Mouse (Mus musculus) forebrain, embryonic 15.5 days (tissue): ENCODE measurements around the gene Phlpp1. TPM values are rescaled to one million over a fixed set of nuclear protein-coding genes. Genes with fewer than 3 reads are reported as not detected.
A peak's percentile ranks its signal among the peaks of the same experiment; 100 is the strongest.

Experiments
- ATAC-seq: fragments of 200-750 bp; cut with Nextera tagmentation; replicated peaks from 2 replicates; pipeline ENCODE4 v1.8.0; 2017; ENCODE audit warnings: mild to moderate bottlenecking, moderate TSS enrichment, moderate library complexity
- H3K27ac ChIP-seq: fragments of 300-500 bp; sonication (generic); replicated peaks from 2 replicates; pipeline ENCODE4 v1.5.1; 2015; ENCODE audit warnings: mild to moderate bottlenecking, inconsistent platforms
- H3K27me3 ChIP-seq: fragments of 300-500 bp; sonication (generic); 2 replicates; pipeline ENCODE4 v1.6.1; 2015; ENCODE audit warnings: inconsistent platforms
- H3K36me3 ChIP-seq: fragments of 300-500 bp; sonication (generic); 2 replicates; pipeline ENCODE4 v1.6.1; 2015; ENCODE audit warnings: mild to moderate bottlenecking, inconsistent platforms
- H3K4me1 ChIP-seq: fragments of 300-500 bp; sonication (generic); 2 replicates; pipeline ENCODE4 v1.6.1; 2015; ENCODE audit warnings: inconsistent platforms
- H3K4me2 ChIP-seq: fragments of 300-500 bp; sonication (generic); replicated peaks from 2 replicates; pipeline ENCODE4 v1.6.1; 2015; ENCODE audit warnings: mild to moderate bottlenecking, inconsistent platforms
- H3K4me3 ChIP-seq: fragments of 300-500 bp; sonication (generic); 2 replicates; pipeline ENCODE4 v1.5.1; 2015; ENCODE audit warnings: mild to moderate bottlenecking, inconsistent platforms
- H3K9ac ChIP-seq: fragments of 300-500 bp; sonication (generic); replicated peaks from 2 replicates; pipeline ENCODE4 v1.6.1; 2015; ENCODE audit warnings: mild to moderate bottlenecking, inconsistent platforms
- H3K9me3 ChIP-seq: fragments of 300-500 bp; sonication (generic); 2 replicates; pipeline ENCODE4 v1.6.1; 2016; ENCODE audit warnings: inconsistent platforms
- WGBS: fragments of 180-500 bp; shearing (Covaris S2); methylation state at CpG from one replicate; pipeline ENCODE4 v1.1.7; 2015; ENCODE audit warnings: mixed read lengths; 5-methylcytosine and 5-hydroxymethylcytosine counted together
- polyA plus RNA-seq: library from polyadenylated mRNA; unstranded; fragments of >200 nt; fragmentation: Nextera tagmentation; extraction: Ambion mirVana; gene quantifications from 2 replicates; pipeline ENCODE4 v1.2.1, GENCODE M21; 2015

The Phlpp1 gene
- polyA plus RNA-seq, 1 experiment from 2014 or later, result 8.2 TPM

DNA sequence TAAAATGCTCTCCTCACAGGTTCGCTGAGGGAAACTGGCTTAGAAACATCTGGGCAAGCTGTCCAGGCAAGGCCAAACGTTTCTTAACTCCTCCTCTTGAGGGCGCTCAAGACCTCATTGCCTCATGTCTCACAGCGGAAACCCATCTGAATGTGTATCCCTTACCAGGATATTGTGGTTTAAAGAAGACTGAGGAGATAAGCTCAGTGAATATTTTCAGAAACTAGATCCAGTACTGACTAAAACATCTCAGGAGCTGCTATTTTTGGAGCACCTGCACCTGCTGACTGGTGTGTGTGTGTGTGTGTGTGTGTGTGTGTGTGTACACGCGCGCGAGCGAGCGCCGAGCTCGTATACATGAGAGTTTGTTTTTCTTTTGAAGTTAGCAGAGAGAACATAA, 19.7 kb upstream of the Phlpp1 start:
- H3K9me3 ChIP-seq, result no peaks in the 10 kb centered on the region
- no peak overlapping the region for H3K4me2 ChIP-seq
- no peak overlapping the region for H3K4me3 ChIP-seq
- H3K36me3 ChIP-seq, result no peaks in the 10 kb centered on the region
- 85% methylated on average over 12 of the region's 12 CpGs for WGBS
- no peak overlapping the region for H3K9ac ChIP-seq
- H3K27ac ChIP-seq, result no peak overlapping the region
- H3K27me3 ChIP-seq, result no peaks in the 10 kb centered on the region
- no peak for ATAC-seq
- H3K4me1 ChIP-seq, result peaks cover 9% of the 10 kb centered on the region; the same call in 1 of the 2 replicates

DNA sequence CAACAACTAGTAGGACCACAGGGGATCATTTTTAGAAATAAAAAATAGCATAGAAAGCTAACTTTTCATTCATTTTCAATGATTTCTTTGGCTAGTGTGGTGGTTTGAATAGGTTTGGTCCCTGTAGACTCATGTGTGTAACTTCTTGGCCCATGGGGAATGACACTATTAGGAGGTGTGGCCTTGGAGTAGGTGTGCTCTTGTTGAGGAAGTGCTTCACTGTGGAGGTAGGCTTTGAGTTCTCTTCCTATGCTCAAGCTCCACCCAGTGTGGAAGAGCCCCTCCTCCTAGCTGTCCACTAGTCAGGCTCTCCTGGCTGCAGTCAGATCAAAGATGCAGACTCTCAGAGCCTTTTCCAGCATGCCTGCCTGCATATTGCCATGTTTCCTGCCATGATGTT, 18.8 kb upstream of the Phlpp1 start:
- no peak overlapping the region for H3K27ac ChIP-seq
- H3K27me3 ChIP-seq, result no peaks in the 10 kb centered on the region
- peaks cover 9% of the 10 kb centered on the region; the same call in 1 of the 2 replicates for H3K4me1 ChIP-seq
- H3K9ac ChIP-seq, result no peak overlapping the region
- no peak for ATAC-seq
- H3K36me3 ChIP-seq, result no peaks in the 10 kb centered on the region
- H3K4me3 ChIP-seq, result no peak overlapping the region
- no peaks in the 10 kb centered on the region for H3K9me3 ChIP-seq
- no peak overlapping the region for H3K4me2 ChIP-seq

DNA sequence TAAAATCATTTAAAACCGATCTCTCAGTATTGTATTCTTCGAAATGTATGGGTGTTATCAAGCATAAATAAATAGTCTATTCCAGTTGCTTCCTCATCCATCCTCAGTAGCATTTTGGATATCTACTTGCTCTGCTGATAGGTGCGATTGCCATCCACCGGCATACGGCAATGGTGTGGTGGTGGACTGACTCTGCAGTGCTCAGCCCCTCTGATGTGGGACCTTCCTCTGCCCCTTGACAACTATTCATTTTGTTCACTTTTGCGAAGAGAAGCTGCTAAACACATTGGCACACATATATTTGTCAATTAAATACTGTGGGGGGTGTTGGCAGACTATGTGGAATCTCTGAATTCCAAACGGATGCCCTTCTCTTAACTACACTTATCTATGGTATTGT, 17.0 kb upstream of the Phlpp1 start:
- Histone ChIP-seq H3K4me1 (peaks cover 5% of the 10 kb centered on the region; the same call in 1 of the 2 replicates), H3K9ac (no peak overlapping the region), H3K27ac (no peak overlapping the region), H3K27me3 (no peaks in the 10 kb centered on the region), H3K4me3 (no peak overlapping the region), H3K36me3 (no peaks in the 10 kb centered on the region), H3K9me3 (no peaks in the 10 kb centered on the region), H3K4me2 (no peak overlapping the region)
- peak; percentile 9; the same call in 1 of the 2 replicates for ATAC-seq
- WGBS, result 71% methylated on average over 7 of the region's 7 CpGs

DNA sequence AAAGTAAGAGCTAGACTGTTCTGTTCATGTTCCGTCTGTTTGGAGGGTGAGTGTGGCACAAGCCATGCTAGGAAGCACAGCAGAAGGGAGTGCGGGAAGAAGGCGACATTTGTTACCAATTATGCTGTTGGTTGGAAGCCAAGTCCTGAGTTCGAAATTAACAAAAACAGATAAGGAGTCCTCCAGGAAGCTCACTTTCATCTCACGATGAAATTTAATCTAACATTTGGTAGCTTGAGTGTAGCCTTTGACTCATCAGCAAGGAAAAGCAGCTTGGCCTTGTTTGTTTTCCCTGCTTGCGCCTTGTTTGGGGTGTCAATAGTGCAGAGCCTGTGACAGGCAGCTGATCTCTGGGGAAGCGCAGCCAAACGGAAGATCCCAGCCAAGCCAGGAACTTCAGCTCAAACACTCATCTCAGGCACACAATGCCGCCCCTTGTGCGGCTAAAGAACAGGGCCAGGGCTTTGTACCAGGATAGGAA, 16.4 kb upstream of the Phlpp1 start:
- Histone ChIP-seq H3K27ac (no peak overlapping the region), H3K9ac (no peak overlapping the region), H3K4me2 (no peak overlapping the region), H3K36me3 (no peaks in the 10 kb centered on the region), H3K4me1 (peaks cover 5% of the 10 kb centered on the region; the same call in 1 of the 2 replicates), H3K4me3 (no peak overlapping the region), H3K9me3 (no peaks in the 10 kb centered on the region), H3K27me3 (no peaks in the 10 kb centered on the region)
- 40% methylated on average over 10 of the region's 10 CpGs for WGBS
- peak; percentile 72 for ATAC-seq

DNA sequence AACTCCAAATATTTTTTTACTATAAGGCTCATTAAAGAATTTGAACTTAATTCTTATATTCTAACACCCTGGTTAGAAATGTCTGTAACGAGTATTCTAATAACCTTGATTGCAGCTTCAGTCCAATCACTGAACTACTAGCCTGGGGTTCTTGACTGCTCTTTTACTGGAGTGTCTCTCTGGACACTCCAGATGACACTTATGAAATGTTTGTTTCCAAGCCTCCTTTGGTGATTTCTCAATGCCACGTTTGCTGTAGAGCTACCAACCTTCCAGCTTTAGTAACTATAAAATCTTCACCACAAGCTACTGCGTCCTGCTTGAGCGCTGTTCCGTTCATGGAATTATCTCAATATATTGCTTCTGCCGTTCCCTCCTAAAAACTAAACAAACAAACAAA, 15.8 kb upstream of the Phlpp1 start:
- WGBS, result 77% methylated on average over 6 of the region's 6 CpGs
- no peaks in the 10 kb centered on the region for H3K9me3 ChIP-seq
- peaks cover 5% of the 10 kb centered on the region; the same call in 1 of the 2 replicates for H3K4me1 ChIP-seq
- H3K27me3 ChIP-seq, result no peaks in the 10 kb centered on the region
- no peak overlapping the region for H3K27ac ChIP-seq
- no peak overlapping the region for H3K9ac ChIP-seq
- H3K36me3 ChIP-seq, result no peaks in the 10 kb centered on the region
- no peak for ATAC-seq
- no peak overlapping the region for H3K4me3 ChIP-seq
- H3K4me2 ChIP-seq, result no peak overlapping the region

DNA sequence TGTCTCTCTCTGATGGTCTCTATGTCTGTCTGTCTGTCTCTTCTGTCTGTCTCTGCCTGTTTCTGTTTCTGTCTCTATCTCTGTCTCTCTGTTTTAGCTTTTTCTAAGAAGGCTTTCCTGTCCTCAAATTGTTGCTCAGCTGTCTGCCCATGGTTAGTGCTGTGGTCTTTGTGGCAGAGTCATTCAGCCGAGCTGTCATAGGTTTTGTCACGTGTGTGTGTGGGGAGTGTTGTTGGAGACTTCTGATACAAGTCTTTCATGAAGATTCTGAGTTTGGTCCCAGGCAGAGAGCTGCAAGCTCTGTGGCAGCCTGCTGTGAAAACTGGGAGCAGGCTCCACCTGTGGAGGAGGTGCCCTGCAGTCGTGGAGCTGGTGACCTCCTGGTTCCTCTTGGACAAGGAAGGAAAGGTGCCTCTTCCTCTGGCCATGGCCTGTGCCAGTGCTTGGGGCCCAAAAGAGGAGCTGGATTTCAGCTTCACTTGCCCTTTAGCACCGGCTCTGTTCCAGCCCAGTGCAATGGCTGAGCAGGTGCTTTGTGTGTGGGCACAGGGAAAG, 13.5 kb upstream of the Phlpp1 start:
- Histone ChIP-seq H3K27me3 (no peaks in the 10 kb centered on the region), H3K36me3 (no peaks in the 10 kb centered on the region), H3K9ac (no peak overlapping the region), H3K4me1 (peaks cover 5% of the 10 kb centered on the region; the same call in 1 of the 2 replicates), H3K4me3 (no peak overlapping the region), H3K27ac (no peak overlapping the region), H3K4me2 (no peak overlapping the region), H3K9me3 (no peaks in the 10 kb centered on the region)
- no peak for ATAC-seq
- WGBS, result 63% methylated on average over 4 of the region's 4 CpGs

DNA sequence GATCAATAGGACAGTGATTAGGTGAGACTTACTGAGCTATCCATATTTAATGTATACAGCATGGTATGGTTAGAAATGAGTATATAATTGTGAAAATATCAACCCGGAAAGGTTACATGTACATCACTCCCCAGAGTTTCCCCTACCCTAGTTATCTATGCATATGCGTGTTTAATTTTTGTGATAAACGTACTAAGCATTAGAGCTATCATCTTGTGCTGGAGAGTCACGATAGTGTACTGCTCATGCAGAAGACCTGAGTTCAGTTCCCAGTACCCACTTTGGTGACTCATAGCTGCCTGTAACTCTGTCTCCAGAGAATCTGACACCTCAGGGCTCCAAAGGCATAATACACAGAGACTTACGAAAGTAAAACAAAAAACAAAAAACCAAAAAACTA, 11.9 kb upstream of the Phlpp1 start:
- no peak for ATAC-seq
- 97% methylated on average over 5 of the region's 5 CpGs for WGBS
- Histone ChIP-seq H3K36me3 (no peaks in the 10 kb centered on the region), H3K4me3 (no peak overlapping the region), H3K4me2 (no peak overlapping the region), H3K27ac (no peak overlapping the region), H3K9ac (no peak overlapping the region), H3K27me3 (no peaks in the 10 kb centered on the region), H3K9me3 (no peaks in the 10 kb centered on the region), H3K4me1 (peaks cover 5% of the 10 kb centered on the region; the same call in 1 of the 2 replicates)

DNA sequence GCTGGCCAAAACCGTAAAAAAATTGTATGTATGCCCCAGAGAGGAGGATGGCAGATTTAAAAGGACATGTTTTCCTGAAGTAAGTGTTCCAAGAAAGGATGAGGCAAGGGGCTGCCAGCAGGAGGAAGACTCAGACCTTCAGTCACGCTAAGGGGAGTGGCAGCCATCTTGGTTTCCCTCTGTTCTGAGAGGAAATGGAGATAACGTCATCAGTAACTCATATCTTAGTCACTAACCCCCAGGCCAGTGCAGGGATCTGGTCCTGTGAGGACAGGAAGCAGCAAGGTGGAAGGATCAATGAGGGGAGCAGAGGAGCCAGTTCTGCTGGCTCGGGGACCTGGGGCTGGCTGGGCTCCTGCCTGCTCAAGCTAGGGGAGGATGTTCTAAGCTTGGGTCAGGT, 10.6 kb upstream of the Phlpp1 start:
- no peaks in the 10 kb centered on the region for H3K9me3 ChIP-seq
- ATAC-seq, result no peak

DNA sequence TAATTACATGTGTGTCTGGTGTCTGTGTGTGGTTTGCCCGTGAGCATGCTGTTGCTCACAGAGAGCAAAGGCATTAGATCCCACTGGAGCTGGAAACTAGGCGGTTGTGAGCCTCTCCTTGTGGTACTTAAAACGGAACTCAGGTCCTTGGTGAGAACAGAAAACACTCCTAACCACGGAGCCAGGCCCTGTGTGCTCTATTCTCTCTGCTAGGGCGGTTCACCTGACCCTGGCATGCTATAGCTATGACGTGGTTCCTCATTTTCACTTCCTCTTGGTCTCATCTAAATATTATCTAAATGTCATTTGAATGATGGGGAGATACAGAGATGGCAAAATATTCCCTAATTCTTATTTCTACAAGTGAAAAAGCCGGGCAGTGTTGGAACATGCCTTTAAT, 9.0 kb upstream of the Phlpp1 start:
- Histone ChIP-seq H3K9ac (no peak overlapping the region), H3K4me3 (no peak overlapping the region), H3K27ac (no peak overlapping the region), H3K36me3 (no peaks in the 10 kb centered on the region), H3K4me1 (no peaks in the 10 kb centered on the region), H3K4me2 (no peak overlapping the region), H3K27me3 (no peaks in the 10 kb centered on the region), H3K9me3 (no peaks in the 10 kb centered on the region)
- no peak for ATAC-seq
- 86% methylated on average over 7 of the region's 7 CpGs for WGBS

More for the DNA sequence above, 10.6 kb upstream of the Phlpp1 start:
- 87% methylated on average over 4 of the region's 4 CpGs for WGBS
- Histone ChIP-seq H3K4me1 (no peaks in the 10 kb centered on the region), H3K27me3 (no peaks in the 10 kb centered on the region), H3K27ac (no peak overlapping the region), H3K36me3 (no peaks in the 10 kb centered on the region), H3K4me2 (no peak overlapping the region), H3K4me3 (no peak overlapping the region), H3K9ac (no peak overlapping the region)

DNA sequence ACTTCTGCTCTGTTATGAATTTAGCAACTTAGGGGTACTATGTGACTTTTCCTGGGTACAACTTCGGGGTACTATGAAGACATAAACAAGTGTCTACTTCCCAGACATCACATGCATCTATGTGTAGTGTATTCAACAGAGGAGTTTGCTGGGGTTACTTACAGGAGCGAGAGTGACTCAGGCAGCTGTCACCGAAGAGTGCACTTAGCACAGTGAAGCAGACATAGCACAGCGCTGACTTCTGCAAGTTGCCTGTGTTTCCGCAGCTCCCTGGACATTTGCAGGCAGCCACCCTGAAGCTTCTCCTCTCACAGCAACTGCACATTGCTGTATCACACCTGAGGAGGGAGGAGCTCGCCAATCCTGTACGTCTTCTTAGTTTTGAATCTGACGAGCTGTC, 8.2 kb upstream of the Phlpp1 start:
- Histone ChIP-seq H3K9ac (no peak overlapping the region), H3K9me3 (no peaks in the 10 kb centered on the region), H3K36me3 (no peaks in the 10 kb centered on the region), H3K27me3 (no peaks in the 10 kb centered on the region), H3K4me3 (no peak overlapping the region), H3K27ac (no peak overlapping the region), H3K4me1 (peaks cover 4% of the 10 kb centered on the region; the same call in 1 of the 2 replicates), H3K4me2 (no peak overlapping the region)
- WGBS, result 91% methylated on average over 8 of the region's 8 CpGs
- no peak for ATAC-seq

DNA sequence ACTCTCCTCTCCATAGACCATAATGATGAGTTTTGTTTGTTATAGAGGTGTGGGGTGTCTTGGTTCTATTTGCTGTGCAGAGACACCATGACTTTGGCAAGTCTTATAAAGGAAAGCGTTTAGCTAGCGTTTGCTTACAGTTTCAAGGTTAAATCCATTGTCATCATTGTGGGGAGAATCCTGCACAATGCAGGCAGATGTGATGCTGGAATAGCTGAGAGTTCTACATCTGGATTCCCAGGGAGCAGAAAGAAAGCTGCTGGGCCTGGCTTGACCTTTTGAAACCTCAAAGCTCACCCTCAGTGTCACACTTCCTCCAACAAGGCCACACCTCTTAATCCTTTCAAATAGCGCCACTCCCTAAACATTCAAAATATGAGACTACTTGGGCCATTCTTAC, 7.4 kb upstream of the Phlpp1 start:
- Histone ChIP-seq H3K36me3 (no peaks in the 10 kb centered on the region), H3K9ac (no peak overlapping the region), H3K9me3 (no peaks in the 10 kb centered on the region), H3K27ac (no peak overlapping the region), H3K27me3 (no peaks in the 10 kb centered on the region), H3K4me3 (no peak overlapping the region), H3K4me1 (peaks cover 4% of the 10 kb centered on the region; the same call in 1 of the 2 replicates), H3K4me2 (no peak overlapping the region)
- WGBS, result 90% methylated on average over 3 of the region's 3 CpGs
- no peak for ATAC-seq

DNA sequence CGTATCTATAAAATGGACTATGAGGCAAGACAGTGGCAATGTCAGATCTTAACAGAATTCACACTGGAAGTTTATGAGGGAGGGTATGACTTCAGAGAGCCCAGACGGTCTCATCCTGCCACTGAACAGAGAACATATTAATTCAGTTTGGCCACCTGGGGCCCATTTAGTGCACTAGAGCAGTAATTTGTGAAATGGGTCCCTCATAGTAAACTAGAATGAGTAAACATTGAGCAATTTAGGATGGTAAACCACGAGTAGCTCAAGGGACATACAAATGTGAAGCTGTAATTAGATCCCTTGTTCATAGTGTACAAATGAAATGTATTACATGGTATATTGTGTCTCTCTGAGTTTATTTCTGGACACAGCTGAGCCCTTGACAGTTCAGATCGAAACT, 3.6 kb upstream of the Phlpp1 start:
- Histone ChIP-seq H3K36me3 (no peaks in the 10 kb centered on the region), H3K9me3 (no peaks in the 10 kb centered on the region)
- 42% methylated on average over 4 of the region's 4 CpGs for WGBS

DNA sequence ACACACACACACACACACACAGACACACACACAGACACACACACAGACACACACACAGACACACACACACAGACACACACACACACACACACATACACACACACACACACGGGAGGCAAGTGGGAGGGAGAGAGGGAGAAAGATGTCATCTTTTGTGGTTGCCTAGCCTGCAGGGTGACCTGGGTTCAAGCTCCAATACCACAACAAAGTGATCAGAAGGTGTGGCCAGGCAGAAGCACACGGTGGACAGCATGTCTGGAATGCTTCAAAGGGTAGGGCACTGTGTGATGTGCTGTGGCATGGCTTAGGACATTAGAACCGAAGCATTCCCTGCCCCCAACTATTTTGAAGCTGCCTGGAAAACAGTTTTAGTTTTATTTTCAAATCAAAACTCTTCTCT, 2.8 kb upstream of the Phlpp1 start:
- no peak overlapping the region for H3K4me2 ChIP-seq
- no peak for ATAC-seq
- no peaks in the 10 kb centered on the region for H3K27me3 ChIP-seq
- no peaks in the 10 kb centered on the region for H3K9me3 ChIP-seq
- no peak overlapping the region for H3K4me3 ChIP-seq
- H3K27ac ChIP-seq, result no peak overlapping the region
- 54% methylated on average over 3 of the region's 3 CpGs for WGBS
- H3K9ac ChIP-seq, result no peak overlapping the region
- peaks cover 15% of the 10 kb centered on the region for H3K4me1 ChIP-seq
- no peaks in the 10 kb centered on the region for H3K36me3 ChIP-seq

More for the DNA sequence above, 3.6 kb upstream of the Phlpp1 start:
- no peak for ATAC-seq
- Histone ChIP-seq H3K4me3 (no peak overlapping the region), H3K27ac (no peak overlapping the region), H3K27me3 (no peaks in the 10 kb centered on the region), H3K9ac (no peak overlapping the region), H3K4me2 (no peak overlapping the region), H3K4me1 (peaks cover 9% of the 10 kb centered on the region)
